Mouse (Mus musculus): ENCODE results near the gene Cox10.

GRCm38 (mm10) chr11:63926901-63927300 lies 152.4 kb downstream of the Cox10 start:
- TF ChIP-seq CTCF (IDR thresholded peaks at IDR 0.05 in 2 of 3, conservative IDR thresholded peaks at IDR 0.05 in 1 of 3; ENCODE audit: control insufficient read depth in 1 of 3, insufficient read depth in 1 of 3, low read depth in 2 of 3, low read length in 3 of 3, poor library complexity in 1 of 3, severe bottlenecking in 1 of 3): no peak
- TF ChIP-seq ZC3H11A (IDR thresholded peaks at IDR 0.05; ENCODE audit: low read depth, low read length): no peak
- no peak for TF ChIP-seq JUND (IDR thresholded peaks at IDR 0.05; ENCODE audit: low read depth, low read length)
- no peak for TF ChIP-seq MEF2A (IDR thresholded peaks at IDR 0.05; ENCODE audit: extremely low read depth, insufficient replicate concordance, low read depth, low read length, poor library complexity, severe bottlenecking)
- TF ChIP-seq POLR2A (IDR thresholded peaks at IDR 0.05; ENCODE audit: control insufficient read depth in 1 of 2, insufficient read depth in 1 of 2, low read depth in 1 of 2, low read length in 2 of 2, poor library complexity in 1 of 2): no peak
